Mouse (Mus musculus) adrenal gland, adult (tissue): ENCODE measurements around the gene Mta3.
"Not testable (repeated sequence)": the region's sequence is repeated elsewhere in the genome, so short reads cannot be mapped to it uniquely, and the experiment has no call there.

Source experiments
- DNase-seq, 2 experiments: peaks; one replicate each; pipeline ENCODE4 v3.0.0; 2022 to 2023; ENCODE audit warnings: low spot score in 1 of 2; ENCODE audit not compliant: inconsistent age in 2 of 2

The Mta3 gene

DNA sequence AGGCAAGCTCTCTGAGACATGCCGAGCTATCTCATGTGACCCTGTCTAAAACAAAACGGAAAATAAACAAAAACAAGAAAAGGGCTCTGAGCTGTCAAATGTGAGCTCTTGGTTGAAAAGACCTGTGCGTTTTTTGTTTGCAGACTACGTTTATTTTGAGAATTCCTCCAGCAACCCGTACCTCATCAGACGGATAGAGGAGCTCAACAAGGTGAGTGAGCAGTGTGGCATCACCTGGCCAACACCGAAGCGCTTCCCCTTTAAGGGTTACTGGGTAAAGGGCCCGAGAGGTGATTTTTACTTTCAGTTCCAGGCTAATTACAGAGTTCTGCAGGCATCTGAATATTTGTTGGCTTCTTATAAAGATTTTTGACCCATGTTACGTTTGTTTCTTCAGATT lies 2.3 kb downstream of the Mta3 start:
- DNase-seq, result no peak

DNA sequence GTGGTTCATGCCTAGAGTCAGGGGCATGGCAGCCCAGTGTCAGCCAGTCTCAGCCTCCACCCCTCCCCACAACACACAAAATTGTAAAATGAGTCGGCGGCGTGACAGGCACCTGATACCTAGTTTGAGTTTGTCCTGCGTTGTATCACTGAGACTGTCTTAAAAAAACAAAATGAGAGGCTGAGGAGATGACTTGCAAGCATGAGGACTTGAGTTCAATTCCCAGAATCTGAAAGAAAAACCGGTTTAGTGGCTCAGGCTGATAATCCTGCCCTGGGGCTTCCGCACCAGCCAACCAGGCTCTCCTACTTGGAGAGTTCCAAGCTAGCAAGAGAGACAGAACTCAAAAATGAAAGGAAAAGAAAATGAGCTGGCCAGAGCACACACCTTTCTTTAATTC lies 2.9 kb downstream of the Mta3 start:
- DNase-seq, result no peak

DNA sequence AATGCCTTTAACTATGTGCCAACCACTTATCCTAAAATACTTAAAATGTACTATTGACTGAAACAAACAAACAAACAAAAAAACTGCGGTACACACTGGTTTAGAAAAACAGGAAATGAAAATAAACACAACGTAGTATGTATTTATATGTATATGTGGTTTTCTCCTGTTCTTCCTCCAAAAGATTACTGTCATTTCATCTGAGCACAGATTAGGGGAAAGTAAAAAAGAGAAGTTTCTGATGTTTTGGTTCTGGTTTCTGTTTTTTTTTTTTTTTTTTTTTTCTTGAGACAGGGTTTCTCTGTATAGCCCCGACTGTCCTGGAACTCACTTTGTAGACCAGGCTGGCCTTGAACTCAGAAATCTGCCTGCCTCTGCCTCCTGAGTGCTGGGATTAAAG lies 3.6 kb downstream of the Mta3 start:
- not testable (repeated sequence) for DNase-seq

DNA sequence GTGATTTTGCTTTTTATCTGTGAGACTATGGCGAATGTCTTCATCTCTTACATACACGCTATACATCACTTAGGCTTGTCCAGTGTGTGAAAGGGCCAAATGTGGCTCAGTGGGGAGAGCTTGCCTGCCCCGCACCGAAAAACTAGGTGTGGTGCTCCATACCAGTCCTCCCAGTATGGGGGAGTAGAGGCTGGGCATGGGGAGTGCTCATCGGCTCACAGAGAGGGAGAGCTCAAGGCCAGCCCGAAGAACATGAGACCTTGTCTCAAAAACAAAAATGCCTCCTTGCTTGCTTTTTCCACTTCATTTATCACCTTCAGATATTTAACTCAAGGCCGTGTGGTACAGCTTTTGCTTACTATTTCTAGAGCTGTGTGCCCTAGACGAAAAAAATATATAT lies 4.7 kb downstream of the Mta3 start:
- DNase-seq, result peak in 1 of 2 experiments; percentile 66

DNA sequence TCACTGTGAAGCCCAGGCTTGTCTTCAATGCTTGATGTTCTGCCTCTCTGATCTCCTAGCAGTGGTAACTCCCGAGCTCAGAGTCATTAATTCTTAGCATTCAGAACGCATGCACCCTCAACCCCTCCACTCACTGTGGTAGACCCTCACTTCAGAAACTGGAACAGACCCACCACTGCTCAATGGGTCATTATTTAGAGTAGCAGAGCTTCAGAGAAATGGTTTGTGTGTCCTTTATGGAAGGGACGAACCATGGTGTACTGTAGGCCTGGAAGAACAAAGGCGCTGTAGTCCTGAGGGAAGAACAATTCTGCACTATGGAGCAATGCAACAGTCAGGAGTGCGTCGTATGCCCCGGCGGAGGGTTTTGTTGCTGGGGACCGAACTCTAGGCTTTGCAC lies 6.4 kb downstream of the Mta3 start:
- DNase-seq, result no peak

DNA sequence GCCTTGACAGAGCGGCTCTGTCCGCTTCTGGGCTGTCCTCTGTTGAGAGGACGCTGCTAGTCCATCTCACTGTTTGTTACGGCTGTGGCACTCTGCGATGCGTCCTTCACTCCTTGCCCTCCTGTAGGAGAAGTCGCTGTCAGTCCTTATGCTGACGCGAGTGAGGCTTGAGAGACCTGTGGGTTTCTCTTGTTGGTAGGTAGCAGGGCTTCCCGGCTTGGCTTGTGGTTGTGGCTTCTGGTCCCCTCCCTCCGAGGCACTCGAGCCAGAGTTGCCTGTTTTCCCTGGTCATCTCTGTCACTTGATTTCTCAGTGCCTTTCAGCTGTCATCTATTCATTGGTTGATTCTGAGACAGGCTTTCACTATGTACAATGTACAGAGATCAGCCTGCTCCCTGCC lies 14.5 kb downstream of the Mta3 start:
- peak in 1 of 2 experiments; percentile 72 for DNase-seq

DNA sequence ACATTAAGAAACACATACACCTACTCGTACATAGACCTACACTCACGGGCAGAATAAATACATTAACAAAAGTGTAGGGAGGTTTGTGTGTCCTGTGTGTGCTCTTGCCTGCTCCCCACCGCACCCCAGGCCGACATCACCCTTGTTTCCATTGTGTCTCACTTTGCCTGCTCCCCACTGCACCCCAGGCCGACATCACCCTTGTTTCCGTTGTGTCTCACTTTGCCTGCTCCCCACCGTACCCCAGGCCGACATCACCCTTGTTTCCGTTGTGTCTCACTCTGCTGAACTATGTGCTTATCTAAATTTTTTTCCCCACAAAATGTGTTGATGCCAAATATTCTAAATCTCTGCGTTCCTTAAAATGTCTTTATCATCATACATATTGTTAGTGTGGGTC lies 15.2 kb downstream of the Mta3 start:
- DNase-seq, result no peak

DNA sequence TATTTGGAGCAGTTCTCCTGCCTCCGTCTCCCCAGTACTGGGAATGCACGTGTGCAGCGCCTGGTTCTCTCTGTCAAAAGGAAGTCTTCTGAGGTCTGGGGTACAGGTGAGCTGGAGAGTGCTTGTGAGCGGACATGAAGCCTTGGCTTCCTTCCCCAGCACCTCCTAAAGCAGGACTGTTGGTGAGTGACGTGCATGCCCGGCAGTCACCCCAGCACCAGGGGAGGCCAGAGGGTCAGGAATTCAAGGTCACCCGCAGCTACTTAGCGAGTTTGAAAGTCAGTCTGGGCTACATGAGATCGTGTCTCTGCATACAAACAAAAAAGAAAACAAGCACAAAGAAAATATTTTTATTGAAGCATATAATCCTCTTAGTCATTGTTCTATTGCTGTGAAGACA lies 17.1 kb downstream of the Mta3 start:
- peak in 1 of 2 experiments; percentile 70 for DNase-seq

DNA sequence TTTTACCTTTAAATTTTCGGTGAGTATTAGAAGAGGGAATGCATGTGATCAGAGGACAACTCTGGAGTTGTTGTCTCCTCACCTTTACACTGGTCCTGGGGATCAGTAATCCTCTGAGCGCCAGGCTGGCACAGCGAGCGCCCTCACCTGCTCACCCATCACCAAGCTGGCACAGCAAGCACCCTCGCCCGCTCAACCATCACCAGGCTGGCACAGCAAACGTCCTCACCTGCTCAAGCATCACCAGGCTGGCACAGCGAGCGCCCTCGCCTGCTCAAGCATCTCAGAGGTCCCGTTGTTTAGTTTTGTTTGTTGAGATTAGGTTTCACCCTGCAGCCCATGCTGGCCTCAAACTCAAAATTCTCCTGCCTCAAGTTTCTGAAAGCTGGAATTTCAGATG lies 20.5 kb downstream of the Mta3 start:
- no peak for DNase-seq

DNA sequence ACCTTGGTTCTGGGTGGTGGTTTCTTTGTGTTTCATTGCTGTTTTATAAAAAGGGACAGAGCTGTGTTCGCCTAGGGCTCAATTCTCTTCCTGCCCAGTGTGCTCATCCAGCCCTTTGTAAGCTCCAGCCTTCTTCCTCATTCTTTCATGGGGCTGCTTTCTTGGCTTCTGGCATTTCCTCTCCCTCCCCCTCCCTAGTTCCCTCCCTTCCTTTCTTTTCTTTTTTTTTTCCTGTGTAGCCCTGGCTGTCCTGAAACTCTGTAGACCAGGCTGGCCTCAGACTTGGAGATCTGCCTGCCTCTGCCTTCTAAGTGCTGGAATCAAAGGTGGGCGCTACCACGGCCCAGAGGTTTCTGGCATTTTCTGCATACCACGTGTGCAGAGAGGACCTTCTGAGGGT lies 21.7 kb downstream of the Mta3 start:
- DNase-seq, result no peak

DNA sequence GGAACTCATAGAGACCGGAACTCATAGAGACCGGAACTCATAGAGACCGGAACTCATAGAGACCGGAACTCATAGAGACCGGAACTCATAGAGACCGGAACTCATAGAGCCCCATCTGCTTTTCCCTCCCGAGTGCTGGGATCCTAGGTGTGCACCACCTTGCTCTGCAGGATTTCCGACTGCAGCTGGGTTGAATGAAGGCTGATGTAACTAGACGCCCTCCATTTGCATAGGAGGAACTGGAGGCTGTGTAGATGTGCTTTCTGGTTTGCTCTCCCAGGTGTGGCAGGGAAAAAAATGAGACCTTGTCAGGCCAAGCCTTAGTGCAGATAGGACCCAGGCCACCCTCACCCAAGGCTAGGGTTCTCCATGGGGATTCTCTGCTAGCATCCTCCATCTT lies 23.1 kb downstream of the Mta3 start:
- no peak for DNase-seq

DNA sequence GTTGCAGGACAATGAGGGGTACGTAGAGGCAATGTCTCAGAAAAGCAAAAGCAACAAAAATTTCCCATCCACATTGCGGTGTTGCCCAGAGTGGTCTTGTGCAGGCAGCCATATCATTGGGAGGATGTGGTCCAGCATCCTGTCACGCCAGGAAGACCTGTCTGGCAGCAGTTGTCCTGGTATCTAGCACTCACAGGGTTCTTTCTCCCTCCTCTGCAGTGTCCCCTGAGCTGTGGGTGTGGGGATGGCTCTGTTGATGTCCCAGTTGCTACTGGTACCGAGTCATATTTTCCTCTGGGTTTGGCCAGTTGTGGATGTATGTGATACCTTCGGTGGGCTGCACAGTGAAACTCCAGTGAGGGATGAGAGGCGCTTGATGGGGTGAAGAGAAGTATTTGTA lies 24.2 kb downstream of the Mta3 start:
- no peak for DNase-seq

DNA sequence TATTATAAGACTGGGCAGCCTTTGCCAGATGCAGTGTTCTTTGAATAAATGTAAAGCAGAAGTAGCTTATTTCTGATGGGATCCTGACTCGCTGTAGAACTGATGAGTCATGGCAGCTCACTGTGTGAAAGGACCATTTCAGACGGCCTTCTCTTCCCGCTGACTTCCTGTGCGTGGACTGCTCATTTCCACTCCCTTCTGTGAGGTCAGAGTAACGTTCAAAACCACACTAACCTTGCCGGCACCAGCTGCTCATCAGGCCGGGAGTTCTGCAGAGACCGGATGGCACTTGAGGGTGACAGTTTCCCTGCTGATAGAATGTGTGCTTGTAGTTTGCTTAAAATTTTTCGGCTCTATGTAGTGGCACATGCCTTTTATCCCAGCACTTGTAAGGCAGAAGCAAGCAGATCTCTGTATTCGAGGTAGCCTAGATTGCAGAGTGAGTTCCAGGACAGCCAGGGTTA lies 26.2 kb downstream of the Mta3 start:
- DNase-seq, result peak; percentile 75 to 92

DNA sequence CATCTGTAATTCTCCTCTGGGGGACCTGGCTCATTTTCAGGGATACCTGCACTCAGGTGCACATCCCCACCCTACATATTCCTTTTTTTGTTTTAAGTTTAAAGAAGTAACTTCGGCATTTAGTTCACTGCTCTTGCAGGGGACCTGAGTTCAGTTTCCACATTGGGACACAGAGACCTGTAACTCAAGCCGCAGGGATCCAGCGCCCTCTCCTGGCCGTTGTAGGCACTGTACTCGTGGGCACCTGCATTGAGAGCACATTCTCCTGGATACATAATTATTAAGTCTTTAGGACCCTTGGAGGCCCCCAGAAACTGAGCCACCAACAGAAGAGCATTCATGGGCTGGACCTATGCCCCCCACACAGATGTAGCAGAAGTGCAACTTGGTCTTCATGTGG lies 26.8 kb downstream of the Mta3 start:
- peak; percentile 77 to 93 for DNase-seq

DNA sequence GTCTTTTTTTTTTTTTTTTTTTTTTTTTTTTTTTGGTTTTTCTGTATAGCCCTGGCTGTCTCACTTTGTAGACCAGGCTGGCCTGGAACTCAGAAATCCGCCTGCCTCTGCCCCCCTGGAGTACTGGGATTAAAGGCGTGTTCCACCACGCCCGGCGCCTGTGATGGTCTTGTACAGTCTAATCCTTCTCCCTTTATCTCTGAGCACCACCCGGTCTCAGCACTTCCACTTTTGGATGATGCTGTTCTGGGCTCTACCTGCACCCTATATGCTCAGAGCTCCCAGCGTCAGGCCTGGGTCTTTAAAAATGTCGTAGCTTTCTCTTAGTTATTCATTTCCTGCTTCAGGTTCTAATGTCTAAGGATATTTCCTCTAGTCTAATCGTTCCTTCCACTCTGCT lies 30.7 kb downstream of the Mta3 start:
- no peak for DNase-seq

DNA sequence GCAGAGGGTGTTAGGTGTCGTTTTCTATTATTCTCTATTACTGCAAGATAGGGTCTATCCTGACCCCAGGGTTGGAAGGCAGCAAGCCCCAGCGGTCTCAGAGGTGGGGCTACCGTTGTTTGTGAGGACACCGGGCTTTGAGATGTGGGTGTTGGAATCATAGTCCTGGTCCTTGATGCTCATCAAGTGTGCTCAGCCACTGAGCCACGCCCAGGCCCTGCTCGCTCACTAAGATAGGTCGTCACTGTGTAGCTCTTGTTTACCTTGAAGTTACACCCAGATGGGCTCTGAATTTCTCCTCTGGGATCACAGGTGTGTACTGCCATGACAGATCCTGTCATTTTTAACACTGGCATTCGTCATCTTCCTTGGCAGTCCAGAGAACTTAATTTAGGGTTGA lies 31.8 kb downstream of the Mta3 start:
- DNase-seq, result no peak

DNA sequence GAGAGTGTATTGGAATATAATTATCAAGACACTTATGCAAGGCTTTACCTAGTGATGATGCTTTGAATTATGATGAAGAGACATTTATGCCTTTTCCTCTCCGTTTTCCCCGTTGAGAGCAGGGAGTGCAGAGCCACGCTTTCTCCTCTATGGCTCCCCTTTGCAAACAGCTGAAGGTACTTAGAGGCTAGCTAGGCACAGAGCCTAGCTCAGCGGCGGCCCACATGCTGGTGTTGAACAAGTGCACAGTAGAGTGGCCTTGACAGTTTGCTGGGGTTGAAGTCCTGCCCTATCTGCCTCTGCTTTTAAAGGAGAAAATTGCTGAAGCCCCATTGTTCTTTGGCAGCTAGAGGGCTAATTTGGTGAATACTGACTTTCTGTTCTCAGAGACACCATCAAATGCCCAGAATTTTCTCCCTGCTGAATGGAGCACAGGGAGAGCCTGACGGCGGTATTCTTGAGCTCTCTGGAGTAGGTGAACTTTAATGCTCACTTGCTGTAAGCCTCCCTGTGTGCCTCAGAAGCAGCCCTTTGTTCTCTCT lies 34.2 kb downstream of the Mta3 start:
- peak in 1 of 2 experiments; percentile 57 for DNase-seq

DNA sequence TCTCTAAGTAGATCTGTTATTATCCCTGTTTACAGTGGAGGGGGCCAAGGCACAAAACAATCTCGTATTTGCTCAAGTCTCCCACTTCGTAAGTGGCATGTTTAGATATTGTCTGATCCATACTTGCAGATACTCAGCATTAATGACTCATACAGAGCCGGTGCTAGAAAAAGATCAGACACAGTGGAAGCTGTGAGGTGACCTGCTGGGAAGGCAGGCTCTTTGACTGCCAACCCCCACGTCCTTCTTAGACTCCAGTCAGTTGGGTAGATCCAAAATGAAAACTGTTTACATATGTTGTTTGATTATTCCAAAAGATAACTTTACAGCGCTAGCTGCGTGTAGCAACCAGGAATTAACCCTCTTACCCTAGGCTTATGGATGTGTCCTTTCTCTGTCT lies 35.3 kb downstream of the Mta3 start:
- DNase-seq, result no peak

DNA sequence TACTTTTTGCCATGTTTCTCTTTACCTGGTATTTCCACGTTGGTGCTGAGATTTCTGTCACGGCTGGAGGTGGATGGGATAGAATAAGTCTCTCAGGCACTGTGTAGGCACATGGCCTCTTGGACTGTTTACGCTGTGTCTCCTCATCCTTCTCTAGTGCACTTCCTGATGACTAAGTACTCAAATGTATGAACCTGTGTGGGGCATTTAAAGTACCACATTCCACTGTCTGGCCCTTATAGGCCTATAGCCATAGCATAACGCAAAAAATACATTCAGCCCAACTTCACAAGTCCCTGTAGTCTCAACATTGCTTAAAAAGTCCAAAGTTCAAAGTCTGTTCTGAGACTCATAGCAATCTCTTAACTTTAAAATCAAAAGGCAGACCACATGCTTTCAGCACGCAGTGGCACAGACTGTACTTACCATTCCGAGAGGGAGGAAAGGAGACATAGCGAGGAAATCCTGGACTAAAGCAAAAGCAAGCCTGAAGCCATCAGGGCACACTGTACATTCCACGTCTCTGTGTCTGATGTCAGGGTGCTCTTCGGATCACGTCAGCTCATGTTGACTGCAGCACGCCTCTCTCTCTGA lies 38.4 kb downstream of the Mta3 start:
- DNase-seq, result no peak

DNA sequence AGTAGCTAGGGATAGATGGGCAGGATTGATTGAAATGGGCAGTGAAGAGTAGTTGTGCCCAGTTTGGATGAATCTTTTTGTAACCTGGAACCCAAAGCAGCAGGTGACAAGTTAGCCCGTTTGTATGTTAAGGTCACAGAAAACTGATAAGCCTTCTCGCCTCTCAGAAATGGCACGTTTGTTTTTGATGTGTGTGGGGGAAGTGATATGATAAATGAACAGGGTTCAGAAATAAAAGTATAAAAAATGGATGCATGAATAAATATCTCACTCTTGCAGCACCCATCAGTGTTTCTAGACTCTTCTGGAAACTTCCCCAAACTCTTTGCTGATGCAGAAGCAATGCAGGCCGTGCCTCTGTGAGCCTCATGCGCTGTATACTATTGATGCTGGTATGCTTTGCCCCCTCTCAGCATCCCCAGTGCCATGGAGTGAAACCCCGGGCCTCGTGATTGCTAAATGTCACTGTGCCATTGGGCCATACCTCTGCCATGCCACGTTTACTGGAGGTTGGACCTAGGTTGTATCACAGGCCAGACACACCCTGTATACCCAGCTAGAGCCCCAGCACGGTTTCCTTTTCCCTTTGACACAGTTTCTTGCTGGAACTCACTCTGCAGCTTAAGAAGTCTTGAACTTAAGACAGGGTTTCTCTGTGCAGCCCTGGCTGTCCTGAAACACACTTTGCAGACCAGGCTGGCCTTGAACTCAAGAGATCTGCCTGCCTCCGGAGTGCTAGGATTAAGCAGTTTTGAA lies 41.6 kb downstream of the Mta3 start:
- no peak for DNase-seq

DNA sequence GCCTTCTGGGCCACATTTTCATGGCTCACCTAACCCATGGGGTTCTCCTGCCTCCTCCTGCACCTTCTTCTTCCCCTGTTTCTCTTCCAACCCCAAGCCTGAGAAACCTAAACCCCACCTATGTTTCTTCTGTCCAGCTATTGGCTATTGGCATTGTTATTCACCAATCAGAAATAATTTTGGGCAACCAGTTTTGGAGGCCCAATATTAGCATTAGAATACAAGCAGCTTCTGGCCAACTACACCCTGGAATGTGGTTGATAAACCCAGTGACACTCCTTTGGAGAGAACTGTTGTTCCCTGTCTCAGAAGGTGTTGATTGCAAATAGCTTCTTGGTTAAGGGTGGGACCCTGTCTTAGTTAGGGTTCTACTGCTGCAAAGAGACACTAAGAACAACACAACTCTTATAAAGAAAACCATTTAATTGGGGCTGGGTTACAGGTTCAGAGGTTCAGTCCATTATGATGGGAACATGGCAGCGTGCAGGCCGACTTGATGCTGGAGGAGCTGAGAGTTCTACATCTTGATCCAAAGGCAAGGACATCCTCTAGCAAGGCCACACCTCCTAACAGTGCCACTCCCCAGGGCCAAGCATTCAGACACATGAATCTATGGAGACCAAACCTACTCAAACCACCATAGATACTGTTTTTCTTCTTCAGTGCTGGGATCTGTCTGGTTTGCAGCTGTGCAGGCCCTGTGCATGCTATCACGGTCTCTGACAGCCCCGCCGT lies 44.4 kb downstream of the Mta3 start:
- DNase-seq, result no peak
